Mouse (Mus musculus) forebrain, postnatal 0 days (tissue): ENCODE data around the gene Gm3173. TPM values are rescaled to one million over a fixed set of nuclear protein-coding genes. Genes with fewer than 3 reads are reported as not detected.
"Not testable (repeated sequence)": the region's sequence is repeated elsewhere in the genome, so short reads cannot be mapped to it uniquely, and the experiment has no call there.

Source experiments
- ATAC-seq: fragments of 200-750 bp; cut with Nextera tagmentation; 2 replicates; pipeline ENCODE4 v1.8.0; 2017; ENCODE audit warnings: mild to moderate bottlenecking, moderate library complexity
- DNase-seq: peaks from one replicate; pipeline ENCODE4 v3.0.0-alpha.2; 2015
- H3K27ac ChIP-seq: fragments of 300-500 bp; sonication (generic); 2 replicates; pipeline ENCODE4 v1.5.1; 2014; ENCODE audit warnings: low read depth, mild to moderate bottlenecking, antibody characterized with exemption, low read length, moderate library complexity, mixed read lengths
- H3K27me3 ChIP-seq: fragments of 300-500 bp; sonication (generic); 2 replicates; pipeline ENCODE4 v1.6.1; 2014; ENCODE audit warnings: mild to moderate bottlenecking, low read length, mixed read lengths; ENCODE audit not compliant: insufficient read depth
- H3K36me3 ChIP-seq: fragments of 300-500 bp; sonication (generic); 2 replicates; pipeline ENCODE4 v1.6.1; 2014; ENCODE audit warnings: mild to moderate bottlenecking, moderate library complexity; ENCODE audit not compliant: insufficient read depth
- H3K4me1 ChIP-seq: fragments of 300-500 bp; sonication (generic); 2 replicates; pipeline ENCODE4 v1.6.1; 2014; ENCODE audit warnings: antibody characterized with exemption; ENCODE audit not compliant: insufficient read depth
- H3K4me2 ChIP-seq: fragments of 300-500 bp; sonication (generic); 2 replicates; pipeline ENCODE4 v1.6.1; 2014; ENCODE audit warnings: low read depth, mild to moderate bottlenecking, moderate library complexity
- H3K4me3 ChIP-seq: fragments of 300-500 bp; sonication (generic); 2 replicates; pipeline ENCODE4 v1.5.1; 2014; ENCODE audit warnings: low read depth, low read length, mixed read lengths
- H3K9ac ChIP-seq: fragments of 300-500 bp; sonication (generic); 2 replicates; pipeline ENCODE4 v1.6.1; 2014; ENCODE audit warnings: mild to moderate bottlenecking
- H3K9me3 ChIP-seq: fragments of 300-500 bp; sonication (generic); 2 replicates; pipeline ENCODE4 v1.6.1; 2016; ENCODE audit warnings: low read length
- CTCF ChIP-seq: sonication (generic); IDR thresholded peaks from 2 replicates; pipeline ENCODE4 v1.5.1; 2016; ENCODE audit warnings: antibody characterized with exemption, control low read depth, low read depth
- WGBS: fragments of 180-500 bp; shearing (Covaris S2); extraction: QIAGEN DNeasy Blood & Tissue Kit; methylation state at CpG from one replicate; pipeline ENCODE4 v1.1.7; 2014; 5-methylcytosine and 5-hydroxymethylcytosine counted together
- polyA plus RNA-seq: library from polyadenylated mRNA; unstranded; fragments of >200 nt; fragmentation: Nextera tagmentation; extraction: Ambion mirVana; gene quantifications from 2 replicates; pipeline ENCODE4 v1.2.1, GENCODE M21; 2015
- total RNA-seq: library from RNA; depleted of rRNA; stranded (reverse); fragments of >200 nt; gene quantifications from 2 replicates; pipeline ENCODE4 v1.2.3, GENCODE M21; 2014; rRNA removed

The Gm3173 gene
- total and polyA plus RNA-seq, 2 experiments from 2014 or later = 1.7 to 3.3 TPM

GRCm38 (mm10) chr14:4414965-4415835 is 15.6 kb upstream of the Gm3173 start, which contains the start of gene Gm3164:
Gene Gm3164, plus strand, starts transcription at chr14:4415448.
- Histone ChIP-seq H3K4me2 (peak within 1 kb of the TSS; percentile 55), H3K4me3 (peak within 1 kb of the TSS; percentile 41), H3K9ac (peak within 1 kb of the TSS; percentile 60)
- not testable (repeated sequence) for H3K4me1 ChIP-seq, H3K27me3 ChIP-seq, H3K27ac ChIP-seq, H3K36me3 ChIP-seq, H3K9me3 ChIP-seq
- TF ChIP-seq CTCF = peak; percentile 36
- DNase-seq (peak; percentile 14), ATAC-seq (peak; percentile 78)
- 2% methylated on average over 34 of the region's 59 CpGs for WGBS

DNA sequence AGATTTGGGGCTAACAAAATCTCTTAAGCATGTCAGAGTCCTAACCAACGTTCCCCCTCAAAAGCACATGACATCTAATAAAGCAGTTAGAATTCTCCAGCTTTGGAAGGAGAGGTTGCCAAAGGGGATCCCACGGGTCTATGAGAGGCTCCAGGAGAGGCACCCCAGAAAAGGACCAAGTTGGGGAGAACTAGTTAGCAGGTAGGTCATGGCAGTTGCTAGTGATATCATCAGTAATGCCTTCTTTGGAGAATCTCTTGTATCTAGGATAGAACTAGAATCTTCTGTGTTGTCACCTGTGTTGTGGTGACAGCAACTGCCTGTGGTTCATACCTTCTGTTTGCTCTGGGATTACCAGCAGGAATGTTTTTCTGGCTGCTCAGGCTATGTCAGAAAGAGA is 50.7 kb downstream of the Gm3173 start, which contains the start of gene Gm3182:
Gene Gm3182 (plus strand): TSS at position 301 of the 400 bp plus-strand sequence.
- H3K36me3 ChIP-seq, H3K27ac ChIP-seq, H3K9ac ChIP-seq, DNase-seq, H3K27me3 ChIP-seq, H3K4me3 ChIP-seq, H3K4me2 ChIP-seq, ATAC-seq, H3K9me3 ChIP-seq, H3K4me1 ChIP-seq: not testable (repeated sequence)
- 100% methylated on average over 1 of the region's 2 CpGs for WGBS

GRCm38 (mm10) chr14:4499425-4499824 is 68.6 kb downstream of the Gm3173 start:
- H3K36me3 ChIP-seq, H3K9me3 ChIP-seq, H3K4me1 ChIP-seq, H3K27me3 ChIP-seq, H3K27ac ChIP-seq, ATAC-seq: not testable (repeated sequence)
- WGBS = 5% methylated on average over 16 of the region's 25 CpGs
- Histone ChIP-seq H3K4me2 (peak overlapping the region; percentile 55), H3K9ac (peak overlapping the region; percentile 44), H3K4me3 (peak overlapping the region; percentile 27)
- DNase-seq = peak; percentile 0

DNA sequence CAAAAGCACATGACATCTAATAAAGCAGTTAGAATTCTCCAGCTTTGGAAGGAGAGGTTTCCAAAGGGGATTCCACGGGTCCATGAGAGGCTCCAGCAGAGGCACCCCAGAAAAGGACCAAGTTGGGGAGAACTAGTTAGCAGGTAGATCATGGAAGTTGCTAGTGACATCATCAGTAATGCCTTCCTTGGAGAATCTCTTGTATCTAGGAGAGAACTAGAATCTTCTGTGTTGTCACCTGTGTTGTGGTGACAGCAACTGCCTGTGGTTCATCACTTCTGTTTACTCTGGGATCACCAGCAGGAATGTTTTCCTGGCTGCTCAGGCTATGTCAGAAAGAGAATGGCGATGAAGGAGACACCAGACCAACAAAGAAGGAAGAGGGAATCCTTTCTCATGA is 124.3 kb downstream of the Gm3173 start, which contains the start of gene Gm3047:
Gene Gm3047 (plus strand): TSS at position 301 of the 400 bp plus-strand sequence.
- no CpG with 5 or more reads among the region's 2 CpGs for WGBS
- not testable (repeated sequence) for H3K4me2 ChIP-seq, DNase-seq, ATAC-seq, H3K27ac ChIP-seq, H3K4me3 ChIP-seq, H3K9me3 ChIP-seq, H3K4me1 ChIP-seq, H3K27me3 ChIP-seq, H3K36me3 ChIP-seq, H3K9ac ChIP-seq

Other genes starting within 250 kb of the Gm3173 start
- gene Gm2974, start 248.4 kb upstream of the Gm3173 start, total RNA-seq = 9.1 and 10.3 TPM in 2 replicates
- 12.0 and 13.6 TPM in 2 replicates for gene Gm2974, start 248.4 kb upstream of the Gm3173 start, polyA plus RNA-seq
- gene Gm3138, start 181.4 kb upstream of the Gm3173 start, total RNA-seq = 0.29 TPM in 1 of 2 replicates, not detected in the other
- gene Gm3138, start 181.4 kb upstream of the Gm3173 start, polyA plus RNA-seq = not detected in 2 replicates
- not detected in 2 replicates for gene Gm3149, start 113.7 kb upstream of the Gm3173 start, total RNA-seq
- 0.09 TPM in 1 of 2 replicates, not detected in the other for gene Gm3149, start 113.7 kb upstream of the Gm3173 start, polyA plus RNA-seq
- gene 2610042L04Rik, start 96.2 kb upstream of the Gm3173 start, total RNA-seq = 7.0 and 8.5 TPM in 2 replicates
- 9.1 and 12.6 TPM in 2 replicates for gene 2610042L04Rik, start 96.2 kb upstream of the Gm3173 start, polyA plus RNA-seq
- gene Gm3159, start 33.5 kb upstream of the Gm3173 start, total RNA-seq = not detected in 2 replicates
- not detected in 2 replicates for gene Gm3159, start 33.5 kb upstream of the Gm3173 start, polyA plus RNA-seq
- 4.8 and 5.2 TPM in 2 replicates for gene Gm3164, start 15.5 kb upstream of the Gm3173 start, total RNA-seq
- gene Gm3164, start 15.5 kb upstream of the Gm3173 start, polyA plus RNA-seq = 4.6 and 6.7 TPM in 2 replicates
- gene Gm3182, start 50.8 kb downstream of the Gm3173 start, total RNA-seq = not detected in 2 replicates
- gene Gm3182, start 50.8 kb downstream of the Gm3173 start, polyA plus RNA-seq = not detected in 2 replicates
- gene Gm3047, start 124.4 kb downstream of the Gm3173 start, total RNA-seq = not detected in 2 replicates
- gene Gm3047, start 124.4 kb downstream of the Gm3173 start, polyA plus RNA-seq = not detected in 2 replicates
- not detected in 2 replicates for gene Gm8159, start 201.4 kb downstream of the Gm3173 start, total RNA-seq
- not detected in 2 replicates for gene Gm8159, start 201.4 kb downstream of the Gm3173 start, polyA plus RNA-seq
- 1.9 and 3.0 TPM in 2 replicates for gene Gm3239, start 233.2 kb downstream of the Gm3173 start, total RNA-seq
- gene Gm3239, start 233.2 kb downstream of the Gm3173 start, polyA plus RNA-seq = 0.50 and 1.4 TPM in 2 replicates